Mouse (Mus musculus) CH12.LX (cell line): ENCODE results near the gene Zfp148.

Source experiments
- CHD2 ChIP-seq: IDR thresholded peaks from 2 replicates; pipeline ENCODE4 v1.6.1; 2011; ENCODE audit warnings: low read length, improper control_type of control experiment
- CTCF ChIP-seq, 2 experiments: IDR thresholded peaks in 1 of 2; conservative IDR thresholded peaks in 1 of 2; 2 replicates each; pipeline ENCODE4 v1.5.1; 2011 to 2012; ENCODE audit warnings: low read depth in 2 of 2, low read length in 2 of 2, improper control_type of control experiment in 1 of 2, inconsistent platforms in 1 of 2, mild to moderate bottlenecking in 1 of 2, moderate library complexity in 1 of 2
- JUND ChIP-seq: conservative IDR thresholded peaks from 2 replicates; pipeline ENCODE4 v1.6.1; 2011; ENCODE audit warnings: low read depth, low read length, improper control_type of control experiment
- KAT2A ChIP-seq: IDR thresholded peaks from 2 replicates; pipeline ENCODE4 v1.6.1; 2012; ENCODE audit warnings: low read length, improper control_type of control experiment, inconsistent platforms; ENCODE audit not compliant: insufficient replicate concordance
- MAZ ChIP-seq: IDR thresholded peaks from 2 replicates; pipeline ENCODE4 v1.6.1; 2012; ENCODE audit warnings: low read depth, mild to moderate bottlenecking, inconsistent platforms, low read length, improper control_type of control experiment, moderate library complexity
- MEF2A ChIP-seq: IDR thresholded peaks from 2 replicates; pipeline ENCODE4 v1.6.1; 2014; ENCODE audit warnings: low read depth, mild to moderate bottlenecking, inconsistent platforms, low read length, improper control_type of control experiment, borderline replicate concordance
- SMC3 ChIP-seq: IDR thresholded peaks from 2 replicates; pipeline ENCODE4 v1.6.1; 2011; ENCODE audit warnings: low read depth, low read length, improper control_type of control experiment
- TCF12 ChIP-seq: IDR thresholded peaks from 2 replicates; pipeline ENCODE4 v1.6.1; 2014; ENCODE audit warnings: low read depth, mild to moderate bottlenecking, inconsistent platforms, low read length, improper control_type of control experiment
- USF2 ChIP-seq: conservative IDR thresholded peaks from 2 replicates; pipeline ENCODE4 v1.6.1; 2011; ENCODE audit warnings: low read depth, low read length, improper control_type of control experiment
- ZC3H11A ChIP-seq: IDR thresholded peaks from 2 replicates; pipeline ENCODE4 v1.6.1; 2012; ENCODE audit warnings: low read depth, mild to moderate bottlenecking, inconsistent platforms, low read length, improper control_type of control experiment

- TF ChIP-seq CTCF (conservative IDR thresholded peaks at IDR 0.05 in 1 of 2, IDR thresholded peaks at IDR 0.05 in 1 of 2; ENCODE audit: low read depth in 2 of 2, low read length in 2 of 2) (no peak), JUND (no peak), KAT2A (no peak), SMC3 (no peak), ZC3H11A (no peak), MAZ (no peak), TCF12 (no peak), MEF2A (no peak), CHD2 (no peak), USF2 (no peak)
Measured at GRCm38 (mm10) chr16:33387013-33387412, 6.4 kb downstream of the Zfp148 start.
